Mouse (Mus musculus) embryonic facial prominence, embryonic 14.5 days (tissue): ENCODE data around the gene Map3k3. TPM values are rescaled to one million over a fixed set of nuclear protein-coding genes. Genes with fewer than 3 reads are reported as not detected.

Source experiments
- ATAC-seq: fragments of 200-750 bp; cut with Nextera tagmentation; 2 replicates; pipeline ENCODE4 v1.8.0; 2017; ENCODE audit warnings: low read depth, moderate number of reproducible peaks, moderate TSS enrichment
- DNase-seq: peaks from one replicate; pipeline ENCODE4 v3.0.0-alpha.2; 2015; ENCODE audit warnings: low spot score
- H3K27ac ChIP-seq: fragments of 300-500 bp; sonication (generic); replicated peaks from 2 replicates; pipeline ENCODE4 v1.5.1; 2014; ENCODE audit warnings: low read depth, mild to moderate bottlenecking, low read length, moderate library complexity
- H3K27me3 ChIP-seq: fragments of 300-500 bp; sonication (generic); replicated peaks from 2 replicates; pipeline ENCODE4 v1.6.1; 2014; ENCODE audit warnings: low read length; ENCODE audit not compliant: control insufficient read depth, insufficient read depth
- H3K36me3 ChIP-seq: fragments of 300-500 bp; sonication (generic); 2 replicates; pipeline ENCODE4 v1.6.1; 2014; ENCODE audit warnings: low read length, mixed read lengths; ENCODE audit not compliant: control insufficient read depth, insufficient read depth
- H3K4me1 ChIP-seq: fragments of 300-500 bp; sonication (generic); 2 replicates; pipeline ENCODE4 v1.6.1; 2014; ENCODE audit warnings: antibody characterized with exemption, low read length; ENCODE audit not compliant: control insufficient read depth, insufficient read depth
- H3K4me2 ChIP-seq: fragments of 300-500 bp; sonication (generic); 2 replicates; pipeline ENCODE4 v1.6.1; 2014; ENCODE audit warnings: low read depth, mild to moderate bottlenecking, low read length, moderate library complexity, mixed read lengths
- H3K4me3 ChIP-seq: fragments of 300-500 bp; sonication (generic); 2 replicates; pipeline ENCODE4 v1.5.1; 2014; ENCODE audit warnings: low read depth, mild to moderate bottlenecking, low read length
- H3K9ac ChIP-seq: fragments of 300-500 bp; sonication (generic); 2 replicates; pipeline ENCODE4 v1.6.1; 2014; ENCODE audit warnings: low read depth, mild to moderate bottlenecking, low read length, moderate library complexity, mixed read lengths
- H3K9me3 ChIP-seq: fragments of 300-500 bp; sonication (generic); 2 replicates; pipeline ENCODE4 v1.6.1; 2016; ENCODE audit warnings: low read length; ENCODE audit not compliant: control insufficient read depth
- WGBS: fragments of 180-500 bp; shearing (Covaris S2); extraction: QIAGEN DNeasy Blood & Tissue Kit; methylation state at CpG from one replicate; pipeline ENCODE4 v1.1.7; 2014; 5-methylcytosine and 5-hydroxymethylcytosine counted together
- polyA plus RNA-seq: library from polyadenylated mRNA; unstranded; fragments of >200 nt; fragmentation: Nextera tagmentation; extraction: Ambion mirVana; gene quantifications from 2 replicates; pipeline ENCODE4 v1.2.1, GENCODE M21; 2014

Gene Map3k3
- polyA plus RNA-seq, 1 experiment from 2014 or later: 30.4 TPM

DNA sequence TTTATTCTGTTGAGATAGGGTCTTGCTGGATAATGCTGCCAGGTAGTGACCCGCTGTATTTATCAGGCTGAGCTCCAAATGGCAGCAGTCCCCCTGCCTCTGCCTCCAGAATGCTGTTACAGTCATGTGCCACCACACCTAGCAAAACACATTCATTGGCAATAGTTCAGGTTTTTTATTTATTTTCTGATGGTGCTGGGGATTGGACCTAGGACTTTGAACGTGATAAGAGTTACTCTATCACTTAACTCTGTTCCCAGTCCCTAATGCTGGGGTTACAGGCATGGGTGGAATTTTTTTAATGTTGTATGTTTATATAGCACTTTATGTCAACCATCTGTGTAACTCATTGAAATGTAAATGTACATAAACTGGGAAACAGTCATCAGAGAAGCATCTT is 30.5 kb upstream of the Map3k3 start:
- H3K27ac ChIP-seq: no peak overlapping the region
- no peak for ATAC-seq
- H3K4me2 ChIP-seq: no peak overlapping the region
- no peaks in the 10 kb centered on the region for H3K27me3 ChIP-seq
- peaks cover 97% of the 10 kb centered on the region for H3K36me3 ChIP-seq
- 88% methylated on average over 2 of the region's 2 CpGs for WGBS
- no peaks in the 10 kb centered on the region for H3K4me1 ChIP-seq
- H3K9ac ChIP-seq: no peak overlapping the region
- H3K9me3 ChIP-seq: no peaks in the 10 kb centered on the region
- DNase-seq: no peak
- H3K4me3 ChIP-seq: no peak overlapping the region

DNA sequence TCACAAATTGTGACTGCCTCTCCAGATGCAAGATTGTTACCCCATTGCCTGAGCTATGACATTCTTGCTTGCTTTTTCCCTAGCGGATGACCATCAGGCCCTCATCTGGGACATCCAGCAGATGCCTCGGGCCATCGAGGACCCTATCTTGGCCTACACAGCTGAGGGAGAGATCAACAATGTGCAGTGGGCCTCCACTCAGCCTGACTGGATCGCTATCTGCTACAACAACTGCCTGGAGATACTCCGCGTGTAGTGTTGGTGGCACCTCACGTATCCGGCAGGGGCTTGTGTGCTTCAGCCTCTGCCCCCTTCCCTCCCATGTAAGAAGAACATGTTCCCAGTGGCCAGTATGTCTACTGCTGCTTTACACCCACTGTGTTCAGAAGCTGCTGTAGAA is 29.8 kb upstream of the Map3k3 start:
- Histone ChIP-seq H3K27me3 (no peaks in the 10 kb centered on the region), H3K4me2 (no peak overlapping the region)
- ATAC-seq: no peak

DNA sequence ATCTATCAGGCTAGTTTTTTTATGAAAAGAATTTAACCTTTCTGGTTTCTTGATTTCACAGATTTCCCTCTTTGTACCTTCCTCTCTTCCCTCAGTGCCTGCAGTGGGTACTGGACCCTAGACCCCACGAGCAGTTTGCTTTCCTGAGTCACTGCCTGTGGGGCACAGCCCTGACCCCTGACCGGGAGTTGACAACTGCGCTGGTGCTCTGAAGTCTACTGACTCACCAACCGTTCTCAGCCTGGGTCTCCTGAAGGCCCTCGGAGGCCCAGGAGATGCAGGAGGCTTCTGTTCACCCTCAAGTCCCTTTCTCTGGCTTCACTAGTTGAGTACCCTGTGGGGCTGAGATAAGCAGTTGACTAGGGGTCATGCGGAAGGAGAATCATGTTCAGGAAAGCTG is 29.1 kb upstream of the Map3k3 start:
- Histone ChIP-seq H3K9ac (no peak overlapping the region), H3K4me3 (no peak overlapping the region), H3K27ac (no peak overlapping the region), H3K9me3 (no peaks in the 10 kb centered on the region), H3K36me3 (peaks cover 98% of the 10 kb centered on the region), H3K4me2 (no peak overlapping the region), H3K4me1 (no peaks in the 10 kb centered on the region), H3K27me3 (no peaks in the 10 kb centered on the region)
- DNase-seq (no peak), ATAC-seq (no peak)
- 89% methylated on average over 6 of the region's 6 CpGs for WGBS

More for the DNA sequence above, 29.8 kb upstream of the Map3k3 start:
- no peaks in the 10 kb centered on the region for H3K4me1 ChIP-seq
- H3K27ac ChIP-seq: no peak overlapping the region
- no peak overlapping the region for H3K4me3 ChIP-seq
- peaks cover 98% of the 10 kb centered on the region for H3K36me3 ChIP-seq
- H3K9ac ChIP-seq: no peak overlapping the region
- WGBS: 94% methylated on average over 8 of the region's 8 CpGs
- no peaks in the 10 kb centered on the region for H3K9me3 ChIP-seq
- no peak for DNase-seq

GRCm38 (mm10) chr11:106056819-106057491 is 27.5 kb upstream of the Map3k3 start:
- no peak overlapping the region for H3K4me3 ChIP-seq
- ATAC-seq: no peak
- H3K9ac ChIP-seq: no peak overlapping the region
- no peaks in the 10 kb centered on the region for H3K9me3 ChIP-seq
- H3K27ac ChIP-seq: no peak overlapping the region
- DNase-seq: no peak
- H3K4me2 ChIP-seq: no peak overlapping the region
- no peaks in the 10 kb centered on the region for H3K27me3 ChIP-seq
- peaks cover 83% of the 10 kb centered on the region for H3K36me3 ChIP-seq
- 93% methylated on average over 8 of the region's 8 CpGs for WGBS
- no peaks in the 10 kb centered on the region for H3K4me1 ChIP-seq

GRCm38 (mm10) chr11:106058020-106058419 is 26.4 kb upstream of the Map3k3 start:
- ATAC-seq: no peak
- Histone ChIP-seq H3K27me3 (no peaks in the 10 kb centered on the region), H3K36me3 (peaks cover 73% of the 10 kb centered on the region)

GRCm38 (mm10) chr11:106060549-106060948 is 23.9 kb upstream of the Map3k3 start:
- Histone ChIP-seq H3K4me2 (no peak overlapping the region), H3K4me3 (no peak overlapping the region), H3K9me3 (no peaks in the 10 kb centered on the region), H3K9ac (no peak overlapping the region), H3K36me3 (peaks cover 48% of the 10 kb centered on the region), H3K27ac (no peak overlapping the region), H3K4me1 (no peaks in the 10 kb centered on the region), H3K27me3 (no peaks in the 10 kb centered on the region)
- 84% methylated on average over 1 of the region's 1 CpGs for WGBS
- ATAC-seq: no peak
- no peak for DNase-seq

More at GRCm38 (mm10) chr11:106058020-106058419, 26.4 kb upstream of the Map3k3 start:
- no peak overlapping the region for H3K4me3 ChIP-seq
- no peak overlapping the region for H3K4me2 ChIP-seq
- no peaks in the 10 kb centered on the region for H3K9me3 ChIP-seq
- no peaks in the 10 kb centered on the region for H3K4me1 ChIP-seq
- H3K27ac ChIP-seq: no peak overlapping the region
- no peak overlapping the region for H3K9ac ChIP-seq
- no peak for DNase-seq
- WGBS: 75% methylated on average over 8 of the region's 8 CpGs

GRCm38 (mm10) chr11:106061311-106061710 is 23.1 kb upstream of the Map3k3 start:
- Histone ChIP-seq H3K9ac (no peak overlapping the region), H3K27ac (no peak overlapping the region), H3K9me3 (no peaks in the 10 kb centered on the region), H3K4me1 (no peaks in the 10 kb centered on the region), H3K4me3 (no peak overlapping the region), H3K27me3 (no peaks in the 10 kb centered on the region), H3K4me2 (no peak overlapping the region), H3K36me3 (peaks cover 40% of the 10 kb centered on the region)
- DNase-seq (peak; percentile 41), ATAC-seq (no peak)
- 74% methylated on average over 1 of the region's 1 CpGs for WGBS

GRCm38 (mm10) chr11:106063756-106064155 is 20.7 kb upstream of the Map3k3 start:
- ATAC-seq (no peak), DNase-seq (no peak)
- Histone ChIP-seq H3K9me3 (no peaks in the 10 kb centered on the region), H3K36me3 (peaks cover 16% of the 10 kb centered on the region), H3K4me1 (0 out of 2 replicates have a peak, but pooled peaks cover 8% of the 10 kb centered on the region), H3K27me3 (no peaks in the 10 kb centered on the region), H3K4me3 (no peak overlapping the region), H3K4me2 (no peak overlapping the region), H3K9ac (no peak overlapping the region), H3K27ac (no peak overlapping the region)
- 85% methylated on average over 5 of the region's 5 CpGs for WGBS
